Comparison of ENCODE assay signal across 8 mouse cellular contexts in genomic region chr10:128923013-128923691, GRCm38 (mm10). TPM values are rescaled to one million over a fixed set of nuclear protein-coding genes. Genes with fewer than 3 reads are reported as not detected.
DNase-seq lines count a peak whose midpoint lies in the region; ATAC-seq lines count a peak whose summit lies in the region.

No protein-coding gene starts in this region.

- H3K9me3 ChIP-seq in heart, embryonic 10.5 days = no peaks in the 10 kb centered on the region
- no peaks in the 10 kb centered on the region for H3K9me3 ChIP-seq in kidney, embryonic 15.5 days (replicated peaks)

- H3K9ac ChIP-seq in kidney, embryonic 15.5 days = peak overlapping the region; percentile 70

- peaks cover 42% of the 10 kb centered on the region for H3K4me1 ChIP-seq in heart, embryonic 10.5 days
- peaks cover 50% of the 10 kb centered on the region for H3K4me1 ChIP-seq in kidney, embryonic 15.5 days

- H3K4me2 ChIP-seq in kidney, embryonic 15.5 days = peak overlapping the region; percentile 85

- peak overlapping the region; percentile 91 for H3K27ac ChIP-seq in heart, embryonic 10.5 days
- peak overlapping the region; percentile 95 for H3K27ac ChIP-seq in kidney, embryonic 15.5 days

- 0 out of 2 replicates have a peak, but pooled peaks cover 10% of the 10 kb centered on the region for H3K27me3 ChIP-seq in heart, embryonic 10.5 days (ENCODE audit: insufficient read depth, poor library complexity, severe bottlenecking)
- peaks cover 9% of the 10 kb centered on the region; the same call in 1 of the 2 replicates for H3K27me3 ChIP-seq in kidney, embryonic 15.5 days

- H3K36me3 ChIP-seq in heart, embryonic 10.5 days = peaks cover 2% of the 10 kb centered on the region; the same call in 1 of the 2 replicates
- H3K36me3 ChIP-seq in kidney, embryonic 15.5 days = peaks cover 7% of the 10 kb centered on the region

- ATAC-seq in erythroblast, adult 5-6 weeks (replicated peaks; ENCODE audit: low FRiP score, poor library complexity, severe bottlenecking) = peak; percentile 97
- peak; percentile 97 for ATAC-seq in kidney, embryonic 15.5 days (replicated peaks; ENCODE audit: low FRiP score)
- peak; percentile 88 for ATAC-seq in monocyte, adult 5-6 weeks (replicated peaks; ENCODE audit: insufficient number of reproducible peaks, low FRiP score, low TSS enrichment, poor library complexity, severe bottlenecking)

- DNase-seq in B cell, adult 2 months = peak; percentile 91
- peak; percentile 98 for DNase-seq in brain, adult 2 months (ENCODE audit: low read depth, low spot score)
- DNase-seq in heart, embryonic 10.5 days (ENCODE audit: low spot score) = peak; percentile 96
- DNase-seq in liver = peak; percentile 93
- peak; percentile 92 to 96 for DNase-seq in spleen, postnatal 4 days (ENCODE audit: low spot score in 2 of 2)

- peak overlapping the region; percentile 87 for H3K4me3 ChIP-seq in heart, embryonic 10.5 days
- peak overlapping the region; percentile 69 for H3K4me3 ChIP-seq in kidney, embryonic 15.5 days (replicated peaks)

- WGBS in heart, embryonic 10.5 days = under 1% methylated on average over 42 of the region's 42 CpGs
- under 1% methylated on average over 39 of the region's 42 CpGs for WGBS in kidney, embryonic 15.5 days

RNA-seq across cellular contexts. Expression of gene Rdh5, which starts 0.5 kb away (rescaled TPM):
- total RNA-seq in erythroblast, adult 5-6 weeks (2015; ENCODE audit: low replicate concordance) = 5.0 TPM in 1 of 2 replicates, not detected in the other
- 1.1 TPM in 1 of 2 replicates, not detected in the other for total RNA-seq in erythroblast, adult 5-6 weeks (2017; ENCODE audit: low replicate concordance)
- 8.8 and 9.9 TPM in 2 replicates for polyA plus RNA-seq in heart, embryonic 10.5 days (2016; fragmentation: Nextera tagmentation; extraction: Ambion mirVana)
- 15.3 and 18.8 TPM in 2 replicates for polyA plus RNA-seq in kidney, embryonic 15.5 days (2015; fragmentation: Nextera tagmentation; extraction: Ambion mirVana)
- 1.5 to 7.6 TPM in 2 of 3 replicates, not detected in the other for total RNA-seq in monocyte, adult 5-6 weeks (2017)

RNA-seq across cellular contexts. Expression of gene Bloc1s1, which starts 0.7 kb away (rescaled TPM):
- total RNA-seq in erythroblast, adult 5-6 weeks (2015; ENCODE audit: low replicate concordance) = 25.4 and 37.0 TPM in 2 replicates
- total RNA-seq in erythroblast, adult 5-6 weeks (2017; ENCODE audit: low replicate concordance) = 22.7 and 24.7 TPM in 2 replicates
- polyA plus RNA-seq in heart, embryonic 10.5 days (2016; fragmentation: Nextera tagmentation; extraction: Ambion mirVana) = 182 and 194 TPM in 2 replicates
- 220 and 231 TPM in 2 replicates for polyA plus RNA-seq in kidney, embryonic 15.5 days (2015; fragmentation: Nextera tagmentation; extraction: Ambion mirVana)
- 110 to 127 TPM (median 111 TPM) in 3 replicates for total RNA-seq in monocyte, adult 5-6 weeks (2017)

RNA-seq across cellular contexts. Expression of gene Itga7, which starts 10.5 kb away (rescaled TPM):
- not detected in 2 replicates for total RNA-seq in erythroblast, adult 5-6 weeks (2015; ENCODE audit: low replicate concordance)
- total RNA-seq in erythroblast, adult 5-6 weeks (2017; ENCODE audit: low replicate concordance) = not detected in 2 replicates
- polyA plus RNA-seq in heart, embryonic 10.5 days (2016; fragmentation: Nextera tagmentation; extraction: Ambion mirVana) = 1.1 and 1.3 TPM in 2 replicates
- 3.6 and 4.2 TPM in 2 replicates for polyA plus RNA-seq in kidney, embryonic 15.5 days (2015; fragmentation: Nextera tagmentation; extraction: Ambion mirVana)
- total RNA-seq in monocyte, adult 5-6 weeks (2017) = 0.19 to 0.53 TPM in 2 of 3 replicates, not detected in the other

RNA-seq across cellular contexts. Expression of gene Cd63, which starts 22.4 kb away (rescaled TPM):
- total RNA-seq in erythroblast, adult 5-6 weeks (2015; ENCODE audit: low replicate concordance) = 90.9 and 115 TPM in 2 replicates
- total RNA-seq in erythroblast, adult 5-6 weeks (2017; ENCODE audit: low replicate concordance) = 27.2 and 35.5 TPM in 2 replicates
- 313 and 322 TPM in 2 replicates for polyA plus RNA-seq in heart, embryonic 10.5 days (2016; fragmentation: Nextera tagmentation; extraction: Ambion mirVana)
- polyA plus RNA-seq in kidney, embryonic 15.5 days (2015; fragmentation: Nextera tagmentation; extraction: Ambion mirVana) = 671 and 731 TPM in 2 replicates
- total RNA-seq in monocyte, adult 5-6 weeks (2017) = 12.1 to 26.5 TPM (median 22.9 TPM) in 3 replicates

RNA-seq across cellular contexts. Expression of gene Gdf11, which starts 31.6 kb away (rescaled TPM):
- total RNA-seq in erythroblast, adult 5-6 weeks (2015; ENCODE audit: low replicate concordance) = not detected in 2 replicates
- not detected in 2 replicates for total RNA-seq in erythroblast, adult 5-6 weeks (2017; ENCODE audit: low replicate concordance)
- 4.6 and 5.7 TPM in 2 replicates for polyA plus RNA-seq in heart, embryonic 10.5 days (2016; fragmentation: Nextera tagmentation; extraction: Ambion mirVana)
- polyA plus RNA-seq in kidney, embryonic 15.5 days (2015; fragmentation: Nextera tagmentation; extraction: Ambion mirVana) = 7.2 and 8.7 TPM in 2 replicates
- 0.57 to 3.8 TPM (median 1.8 TPM) in 3 replicates for total RNA-seq in monocyte, adult 5-6 weeks (2017)

Comparison
In these comparisons a context has a peak if more than half of its experiments do, and no peak if none do; other contexts are left out.
1. Peak in every context shown above with its lines: DNase-seq, ATAC-seq, H3K4me3 ChIP-seq and H3K27ac ChIP-seq.